Mouse (Mus musculus): Measurements from ENCODE around the gene Spin1. TPM values are rescaled to one million over a fixed set of nuclear protein-coding genes. Genes with fewer than 3 reads are reported as not detected.

The Spin1 gene
- polyA plus RNA-seq (2012; ENCODE audit: insufficient read depth, insufficient read length, low replicate concordance, missing spikeins) = not detected in 2 replicates

DNA sequence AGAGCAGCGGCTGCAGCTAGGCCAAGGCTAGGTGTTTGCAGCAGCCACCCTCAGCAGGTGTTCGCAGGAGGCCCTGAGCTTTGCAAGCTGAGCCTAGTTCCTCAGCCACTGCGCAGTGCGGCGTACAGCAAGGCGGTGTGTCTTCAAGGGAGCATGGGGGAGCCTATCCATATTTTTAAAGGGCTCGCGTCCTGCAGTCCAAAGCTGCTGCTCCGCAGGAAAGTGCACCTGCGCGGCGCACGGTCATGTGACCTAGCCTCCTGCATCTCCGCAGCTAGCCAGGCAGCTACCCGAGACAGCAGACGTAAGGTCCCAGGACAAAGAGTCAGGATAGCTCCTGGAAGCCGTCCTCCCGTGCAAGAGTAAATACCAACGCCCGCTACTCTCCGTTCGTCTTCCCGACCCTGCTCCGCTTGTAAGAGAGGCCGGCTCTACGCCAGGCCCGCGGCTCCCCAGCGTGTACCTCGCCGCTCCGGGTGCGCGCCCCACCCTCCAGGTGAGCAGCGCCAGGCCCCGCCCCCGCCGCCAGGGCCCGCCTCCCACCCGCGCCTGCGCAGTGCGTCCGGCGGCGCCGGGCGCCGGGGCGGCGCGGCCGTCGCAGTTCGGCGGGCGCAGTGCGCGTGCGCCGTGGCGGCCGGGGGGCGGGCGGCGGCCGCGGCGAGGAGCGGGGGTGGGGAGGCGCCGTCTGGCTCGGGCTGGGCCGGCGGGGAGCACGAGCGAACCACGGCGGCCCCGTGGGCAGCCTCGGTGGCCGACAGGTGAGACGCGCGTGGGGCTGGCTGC is at the start of gene Spin1:
Spin1 (plus strand) TSS at position 648 of the 783 bp plus-strand sequence.
- TF ChIP-seq POLR2A (IDR thresholded peaks at IDR 0.05; ENCODE audit: insufficient read depth, low read depth, low read length) = peak; percentile 54; the same call in 1 of the 2 replicates
- TF ChIP-seq CTCF (IDR thresholded peaks at IDR 0.05; ENCODE audit: insufficient read depth, low read depth, low read length) = no peak
- H3K4me3 ChIP-seq (ENCODE audit: insufficient read depth, low read depth, low read length) = peak within 1 kb of the TSS; percentile 98
- H3K4me1 ChIP-seq (ENCODE audit: control insufficient read depth, insufficient read depth, low read length) = peaks cover 7% of the 10 kb centered on the region; the same call in 1 of the 2 replicates
- H3K27ac ChIP-seq (ENCODE audit: insufficient read depth, low read depth, low read length) = peak within 1 kb of the TSS; percentile 85
- WGBS = 1% methylated on average over 85 of the region's 85 CpGs

DNA sequence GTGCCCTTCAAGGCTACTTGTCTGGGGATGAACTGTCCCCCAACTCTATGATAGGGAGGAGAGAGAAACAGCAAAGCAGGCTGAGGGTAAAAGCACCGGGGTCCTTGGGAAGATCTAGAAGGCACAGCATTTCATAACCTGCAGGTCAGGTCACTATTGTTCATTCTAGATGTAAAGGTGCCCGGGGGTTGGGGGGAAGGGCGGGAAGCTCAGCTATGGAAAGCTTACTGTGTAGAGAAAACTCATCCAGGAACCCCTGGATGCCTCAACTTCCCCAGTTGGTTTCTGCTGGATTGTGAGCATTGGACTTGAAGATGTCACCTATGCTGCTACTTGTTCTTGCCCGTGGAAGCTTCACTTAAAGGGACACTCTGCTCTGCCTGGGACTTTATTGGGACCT is 49.7 kb upstream of the Spin1 start:
- Histone ChIP-seq H3K4me3 (ENCODE audit: insufficient read depth, low read depth, low read length) (no peak overlapping the region), H3K4me1 (ENCODE audit: control insufficient read depth, insufficient read depth, low read length) (no peaks in the 10 kb centered on the region), H3K27ac (ENCODE audit: insufficient read depth, low read depth, low read length) (no peak overlapping the region)
- 90% methylated on average over 4 of the region's 4 CpGs for WGBS
- TF ChIP-seq CTCF (IDR thresholded peaks at IDR 0.05; ENCODE audit: insufficient read depth, low read depth, low read length) = no peak
- TF ChIP-seq POLR2A (IDR thresholded peaks at IDR 0.05; ENCODE audit: insufficient read depth, low read depth, low read length) = no peak

DNA sequence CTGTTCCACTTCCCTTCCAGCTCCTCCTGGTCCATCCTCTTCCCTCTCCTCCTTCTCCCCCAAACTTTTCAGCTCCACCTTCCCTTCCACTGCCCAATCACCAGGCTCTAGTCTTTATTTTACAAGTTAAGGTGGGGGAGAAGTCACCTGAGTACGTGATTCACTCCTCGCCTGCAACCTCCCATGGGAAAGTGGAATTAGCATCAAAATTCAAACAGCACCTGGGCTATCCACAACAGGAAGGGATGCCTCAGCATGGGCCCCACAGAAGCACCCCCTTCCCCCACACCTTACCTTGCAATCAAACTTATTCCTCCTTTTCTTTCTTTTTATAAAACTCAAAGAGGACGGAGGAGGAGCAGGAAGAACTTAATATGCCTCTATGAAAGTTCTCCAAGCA is 48.3 kb upstream of the Spin1 start:
- no peak for TF ChIP-seq POLR2A (IDR thresholded peaks at IDR 0.05; ENCODE audit: insufficient read depth, low read depth, low read length)
- no peak for TF ChIP-seq CTCF (IDR thresholded peaks at IDR 0.05; ENCODE audit: insufficient read depth, low read depth, low read length)
- whole genome bisulfite sequencing = 83% methylated on average over 3 of the region's 3 CpGs
- Histone ChIP-seq H3K4me1 (ENCODE audit: control insufficient read depth, insufficient read depth, low read length) (no peaks in the 10 kb centered on the region), H3K27ac (ENCODE audit: insufficient read depth, low read depth, low read length) (no peak overlapping the region), H3K4me3 (ENCODE audit: insufficient read depth, low read depth, low read length) (no peak overlapping the region)

DNA sequence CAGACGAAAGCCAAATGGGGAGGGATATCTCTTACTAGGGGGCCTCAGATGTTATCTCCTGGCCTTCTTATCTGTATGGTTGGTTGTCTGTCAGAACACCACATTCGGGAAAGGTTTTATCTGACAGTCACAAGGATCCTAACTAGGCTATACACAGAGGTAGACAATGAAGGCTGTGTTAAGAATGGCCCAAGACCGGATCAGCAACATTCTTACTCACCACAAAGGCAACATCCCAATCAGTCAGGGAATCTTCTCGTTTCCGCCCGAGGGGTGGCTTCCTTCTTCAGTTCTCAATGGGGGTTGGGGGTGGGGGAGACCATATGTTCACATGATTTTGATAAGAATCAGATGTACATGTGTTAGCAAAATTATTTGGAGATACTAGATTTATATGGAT is 37.7 kb upstream of the Spin1 start:
- TF ChIP-seq POLR2A (IDR thresholded peaks at IDR 0.05; ENCODE audit: insufficient read depth, low read depth, low read length) (no peak), CTCF (IDR thresholded peaks at IDR 0.05; ENCODE audit: insufficient read depth, low read depth, low read length) (no peak)
- Histone ChIP-seq H3K4me1 (ENCODE audit: control insufficient read depth, insufficient read depth, low read length) (no peaks in the 10 kb centered on the region), H3K4me3 (ENCODE audit: insufficient read depth, low read depth, low read length) (no peak overlapping the region), H3K27ac (ENCODE audit: insufficient read depth, low read depth, low read length) (no peak overlapping the region)
- WGBS = 87% methylated on average over 6 of the region's 6 CpGs

DNA sequence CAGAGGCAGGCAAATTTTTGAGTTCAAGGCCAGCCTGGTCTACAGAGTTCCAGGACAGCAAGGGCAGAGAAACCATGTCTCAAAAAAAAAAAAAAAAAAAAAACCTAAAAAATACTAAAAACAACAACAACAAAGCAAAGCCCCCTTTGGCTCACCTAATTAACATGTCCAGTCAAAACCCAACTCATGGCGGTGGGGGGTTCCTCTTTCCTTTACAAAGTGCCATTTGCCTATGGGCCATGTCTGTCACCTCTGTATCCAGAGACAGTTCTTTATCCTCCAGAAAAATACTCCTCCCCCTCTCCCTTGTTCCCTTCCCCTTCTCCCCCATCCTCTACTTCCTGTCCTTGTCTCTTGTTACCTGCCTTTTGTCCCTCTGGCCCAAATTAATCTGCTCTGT is 37.0 kb upstream of the Spin1 start:
- Histone ChIP-seq H3K4me3 (ENCODE audit: insufficient read depth, low read depth, low read length) (no peak overlapping the region), H3K27ac (ENCODE audit: insufficient read depth, low read depth, low read length) (no peak overlapping the region), H3K4me1 (ENCODE audit: control insufficient read depth, insufficient read depth, low read length) (no peaks in the 10 kb centered on the region)
- no peak for TF ChIP-seq POLR2A (IDR thresholded peaks at IDR 0.05; ENCODE audit: insufficient read depth, low read depth, low read length)
- TF ChIP-seq CTCF (IDR thresholded peaks at IDR 0.05; ENCODE audit: insufficient read depth, low read depth, low read length) = no peak
- 93% methylated on average over 1 of the region's 1 CpGs for WGBS

DNA sequence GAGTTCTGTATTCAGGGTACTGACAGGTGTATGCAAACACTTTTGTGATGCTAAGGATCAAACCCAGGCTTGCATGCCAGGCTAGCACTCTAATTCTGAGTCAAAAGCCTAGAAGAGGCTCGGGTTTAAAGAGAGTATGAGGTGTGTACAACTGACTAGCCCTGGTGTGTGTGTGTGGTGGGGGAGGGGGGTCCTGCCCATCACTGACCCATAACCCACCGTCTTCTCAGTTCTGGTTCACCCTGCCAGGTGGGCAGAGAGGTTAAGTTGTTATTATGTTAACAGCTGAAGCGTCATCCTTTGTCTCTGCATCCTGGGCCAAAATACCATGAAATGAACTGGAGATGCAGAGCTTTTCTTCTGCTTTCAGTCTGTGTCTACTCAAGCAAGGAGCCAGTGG is 36.3 kb upstream of the Spin1 start:
- no peak overlapping the region for H3K27ac ChIP-seq (ENCODE audit: insufficient read depth, low read depth, low read length)
- no peak overlapping the region for H3K4me3 ChIP-seq (ENCODE audit: insufficient read depth, low read depth, low read length)
- 72% methylated on average over 3 of the region's 3 CpGs for WGBS
- no peaks in the 10 kb centered on the region for H3K4me1 ChIP-seq (ENCODE audit: control insufficient read depth, insufficient read depth, low read length)
- TF ChIP-seq POLR2A (IDR thresholded peaks at IDR 0.05; ENCODE audit: insufficient read depth, low read depth, low read length) = no peak
- no peak for TF ChIP-seq CTCF (IDR thresholded peaks at IDR 0.05; ENCODE audit: insufficient read depth, low read depth, low read length)

DNA sequence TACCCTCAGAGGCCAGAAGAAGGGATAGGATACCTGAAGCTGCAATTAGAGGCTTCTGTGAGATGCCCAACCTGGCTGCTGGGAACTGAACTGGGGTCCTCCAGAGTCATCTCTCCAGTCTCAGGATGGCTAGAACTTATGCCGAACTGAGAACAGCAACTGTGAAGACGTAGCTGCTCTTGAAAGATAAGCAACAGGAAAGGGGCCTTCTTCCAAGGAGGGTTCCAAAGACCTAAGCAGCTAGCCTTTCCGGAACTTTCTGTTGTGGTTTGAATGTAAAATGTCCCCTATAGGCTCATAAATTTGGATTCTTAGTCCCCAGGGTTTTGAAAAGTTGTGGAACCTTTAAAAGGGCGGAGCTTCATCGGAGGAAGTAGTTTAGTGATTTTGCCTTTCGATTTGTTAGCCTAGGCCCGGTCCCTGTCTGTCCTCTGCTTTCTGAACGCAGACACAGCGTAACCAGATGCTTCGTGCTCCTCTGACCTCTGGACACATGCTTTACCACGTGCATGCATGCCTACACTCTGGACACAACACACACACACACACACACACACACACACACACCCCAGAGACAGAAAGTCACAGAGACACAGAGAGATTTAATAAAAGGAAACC is 29.5 kb upstream of the Spin1 start:
- WGBS = 91% methylated on average over 11 of the region's 11 CpGs
- Histone ChIP-seq H3K4me3 (ENCODE audit: insufficient read depth, low read depth, low read length) (no peak overlapping the region), H3K27ac (ENCODE audit: insufficient read depth, low read depth, low read length) (no peak overlapping the region), H3K4me1 (ENCODE audit: control insufficient read depth, insufficient read depth, low read length) (peaks cover 9% of the 10 kb centered on the region)
- no peak for TF ChIP-seq POLR2A (IDR thresholded peaks at IDR 0.05; ENCODE audit: insufficient read depth, low read depth, low read length)
- no peak for TF ChIP-seq CTCF (IDR thresholded peaks at IDR 0.05; ENCODE audit: insufficient read depth, low read depth, low read length)

DNA sequence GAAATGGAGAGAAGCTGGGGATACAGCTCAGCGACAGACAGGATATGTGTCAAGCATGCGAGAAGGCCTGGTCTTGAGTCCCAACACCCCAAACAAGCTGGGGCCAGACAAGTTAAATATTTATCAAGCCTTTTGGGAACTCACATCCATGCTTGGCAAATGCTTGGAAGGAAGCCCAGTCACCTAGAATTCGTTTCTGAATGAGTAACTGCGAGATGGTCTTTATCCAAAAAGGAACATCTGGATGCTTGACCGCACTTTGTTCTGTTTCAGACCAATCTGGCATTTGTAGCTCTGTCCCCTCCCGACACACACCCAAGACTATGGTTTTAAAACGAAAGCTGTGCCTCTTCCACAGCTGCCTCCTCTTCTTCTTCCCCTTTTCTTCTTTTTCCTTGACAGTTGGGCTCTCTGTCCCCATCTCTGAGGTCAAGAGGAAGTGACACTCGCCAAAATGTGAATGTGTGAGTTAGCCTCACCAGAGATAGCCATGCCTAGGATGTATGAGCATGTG is 28.9 kb upstream of the Spin1 start:
- H3K4me1 ChIP-seq (ENCODE audit: control insufficient read depth, insufficient read depth, low read length) = peaks cover 9% of the 10 kb centered on the region
- no peak overlapping the region for H3K27ac ChIP-seq (ENCODE audit: insufficient read depth, low read depth, low read length)
- WGBS = 58% methylated on average over 8 of the region's 8 CpGs
- TF ChIP-seq POLR2A (IDR thresholded peaks at IDR 0.05; ENCODE audit: insufficient read depth, low read depth, low read length) (no peak), CTCF (IDR thresholded peaks at IDR 0.05; ENCODE audit: insufficient read depth, low read depth, low read length) (no peak)
- H3K4me3 ChIP-seq (ENCODE audit: insufficient read depth, low read depth, low read length) = no peak overlapping the region
